Mouse (Mus musculus) layer of hippocampus, adult 18-20 months (tissue): ENCODE results near the gene Ffar1. TPM values are rescaled to one million over a fixed set of nuclear protein-coding genes. Genes with fewer than 3 reads are reported as not detected.

Source experiments
- total RNA-seq, 2 experiments: library from RNA; stranded (reverse); gene quantifications; 2 replicates each; pipeline ENCODE4 v1.2.3; 2021

Gene Ffar1
- total RNA-seq, 2 experiments from 2014 or later: not detected

Other genes with a start within 250 kb of the Ffar1 start
- gene Upk1a, start 248.7 kb downstream of the Ffar1 start, total RNA-seq: under 1 TPM; 0.38 to 0.45 TPM
- gene Cox6b1, start 235.4 kb downstream of the Ffar1 start, total RNA-seq: 100 to 1,000 TPM; 599 to 606 TPM
- not detected for gene Etv2, start 225.7 kb downstream of the Ffar1 start, total RNA-seq
- gene Rbm42, start 211.2 kb downstream of the Ffar1 start, total RNA-seq: 10 to 100 TPM; 79.0 to 82.6 TPM
- 1 to 10 TPM; 4.6 to 5.4 TPM for gene Haus5, start 196.6 kb downstream of the Ffar1 start, total RNA-seq
- gene Pmis2, start 190.0 kb downstream of the Ffar1 start, total RNA-seq: not detected
- gene 2200002J24Rik, start 162.6 kb downstream of the Ffar1 start, total RNA-seq: not detected
- under 1 TPM; 0.22 to 0.36 TPM for gene Atp4a, start 149.4 kb downstream of the Ffar1 start, total RNA-seq
- gene Tmem147, start 132.0 kb downstream of the Ffar1 start, total RNA-seq: 100 to 1,000 TPM; 109 TPM
- not detected for gene Gapdhs, start 117.9 kb downstream of the Ffar1 start, total RNA-seq
- gene Sbsn, start 110.1 kb downstream of the Ffar1 start, total RNA-seq: 10 to 100 TPM in 1 of 2 experiments, 1 to 10 TPM in 1; 6.9 to 10.1 TPM
- gene Dmkn, start 97.8 kb downstream of the Ffar1 start, total RNA-seq: 1 to 10 TPM; 1.1 to 1.8 TPM
- gene Krtdap, start 73.7 kb downstream of the Ffar1 start, total RNA-seq: not detected
- not detected for gene Ffar2, start 37.8 kb downstream of the Ffar1 start, total RNA-seq
- gene Ffar3, start 5.4 kb downstream of the Ffar1 start, total RNA-seq: not detected
- gene Cd22, start 18.8 kb upstream of the Ffar1 start, total RNA-seq: not detected
- 100 to 1,000 TPM; 155 to 176 TPM for gene Mag, start 53.3 kb upstream of the Ffar1 start, total RNA-seq
- gene Hamp2, start 63.1 kb upstream of the Ffar1 start, total RNA-seq: not detected
- gene Hamp, start 82.5 kb upstream of the Ffar1 start, total RNA-seq: not detected
- 100 to 1,000 TPM; 134 to 139 TPM for gene Usf2, start 95.2 kb upstream of the Ffar1 start, total RNA-seq
- gene Lsr, start 111.9 kb upstream of the Ffar1 start, total RNA-seq: 1 to 10 TPM; 6.6 to 7.6 TPM
- under 1 TPM in 1 of 2 experiments, not detected in 1; 0.18 TPM for gene Fam187b, start 112.2 kb upstream of the Ffar1 start, total RNA-seq
- 10 to 100 TPM; 16.8 to 21.5 TPM for gene Fxyd5, start 180.9 kb upstream of the Ffar1 start, total RNA-seq
- gene Fxyd7, start 189.9 kb upstream of the Ffar1 start, total RNA-seq: 100 to 1,000 TPM in 1 of 2 experiments, 10 to 100 TPM in 1; 87.4 to 103 TPM
- gene Fxyd1, start 195.6 kb upstream of the Ffar1 start, total RNA-seq: 100 to 1,000 TPM; 113 to 114 TPM
- gene Lgi4, start 197.8 kb upstream of the Ffar1 start, total RNA-seq: 10 to 100 TPM; 37.9 to 40.4 TPM
- under 1 TPM; 0.58 to 0.92 TPM for gene Fxyd3, start 215.1 kb upstream of the Ffar1 start, total RNA-seq